Mouse (Mus musculus) left cerebral cortex, adult 2 months (tissue): ENCODE data around the gene Emilin1. TPM values are rescaled to one million over a fixed set of nuclear protein-coding genes. Genes with fewer than 3 reads are reported as not detected.

Experiments
- DNase-seq, 2 experiments: peaks; one replicate each; pipeline ENCODE4 v3.0.0; 2021 to 2022; ENCODE audit warnings: low spot score in 2 of 2, mixed read lengths in 1 of 2; ENCODE audit errors: extremely low spot score in 1 of 2
- H3K27ac ChIP-seq: fragments of 200-600 bp; 2 replicates; pipeline ENCODE4 v1.8.1; 2022
- H3K4me3 ChIP-seq: fragments of 200-600 bp; 2 replicates; pipeline ENCODE4 v1.8.1; 2022
- CTCF ChIP-seq: fragments of 200-600 bp; IDR thresholded peaks from 2 replicates; pipeline ENCODE4 v1.8.1; 2022; ENCODE audit warnings: antibody characterized with exemption, mild to moderate bottlenecking, moderate library complexity
- intact Hi-C: fragments of 180-260 bp; cut with DNase I; formaldehyde crosslinking; loops from one replicate; pipeline ENCODE4 v1.15.1; 2025
- total RNA-seq, 2 experiments: library from RNA; stranded (reverse); gene quantifications; 2 replicates each; pipeline ENCODE4 v1.2.3; 2021

The Emilin1 gene
- total RNA-seq, 2 experiments from 2014 or later, result 3.0 to 3.3 TPM

- H3K4me3 ChIP-seq, result no peak overlapping the region; the same call in 1 of the 2 replicates
- DNase-seq, result no peak
- TF ChIP-seq CTCF, result no peak
- intact Hi-C loops, result loop anchor here (10.0 kb wide), 1 partner anchor 171 kb away; the partner anchor contains the start of gene Dpysl5
- H3K27ac ChIP-seq, result no peak overlapping the region
These were observed 27.0 kb upstream of the Emilin1 start for GRCm38 (mm10) chr5:30886209-30886608.

DNA sequence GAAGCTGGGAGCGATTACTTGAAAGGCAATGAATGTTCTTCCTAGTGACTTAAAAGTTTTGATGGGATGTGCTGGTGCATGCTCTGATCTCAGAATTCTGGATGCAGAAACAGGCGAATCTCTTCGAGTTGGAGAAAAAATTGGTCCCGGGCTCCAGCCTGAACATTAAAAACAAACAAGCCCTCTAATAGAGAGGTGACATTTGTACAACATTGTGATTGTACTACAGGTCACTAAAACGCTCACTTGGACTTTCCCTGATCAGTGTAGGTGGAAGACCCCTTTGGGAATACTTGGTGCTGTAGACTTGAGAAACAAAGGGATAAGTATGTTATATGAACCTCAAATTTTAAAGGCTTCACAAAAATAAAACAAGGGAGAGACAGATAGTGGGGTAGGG lies 26.5 kb upstream of the Emilin1 start:
- intact Hi-C loops, result loop anchor here (1.0 to 10.0 kb wide), 2 partner anchors 16 to 172 kb away; partner anchors contain the start of gene Dpysl5
- TF ChIP-seq CTCF, result no peak
- no peak for DNase-seq
- Histone ChIP-seq H3K27ac (no peak overlapping the region), H3K4me3 (peak overlapping the region; percentile 67)

GRCm38 (mm10) chr5:30887331-30887761 lies 25.9 kb upstream of the Emilin1 start:
- intact Hi-C loops, result loop anchor here (1.0 to 10.0 kb wide), 2 partner anchors 17 to 173 kb away; partner anchors contain the start of gene Dpysl5
- Histone ChIP-seq H3K27ac (peak overlapping the region; percentile 87), H3K4me3 (peak overlapping the region; percentile 67)
- DNase-seq, result peak; percentile 38 to 56
- no peak for TF ChIP-seq CTCF

- peak overlapping the region; percentile 90 for H3K27ac ChIP-seq
- peak overlapping the region; percentile 67 for H3K4me3 ChIP-seq
- intact Hi-C loops, result loop anchor here (1.0 to 10.0 kb wide), 4 partner anchors 18 to 173 kb away; partner anchors contain the start of genes Dpysl5 and Ost4
- no peak for TF ChIP-seq CTCF
- DNase-seq, result peak; percentile 92 to 93
These were observed 25.3 kb upstream of the Emilin1 start for GRCm38 (mm10) chr5:30887858-30888336.

GRCm38 (mm10) chr5:30888337-30889087 lies 24.7 kb upstream of the Emilin1 start, which contains the start of gene Agbl5:
Gene Agbl5 (plus strand): TSS chr5:30888694.
- intact Hi-C loops, result loop anchor here (1.0 to 10.0 kb wide), 3 partner anchors 19 to 174 kb away; partner anchors contain the start of genes Dpysl5 and Ost4
- peak within 1 kb of the TSS; percentile 90 for H3K27ac ChIP-seq
- H3K4me3 ChIP-seq, result peak within 1 kb of the TSS; percentile 67
- peak; percentile 93 to 94 for DNase-seq
- no peak for TF ChIP-seq CTCF

DNA sequence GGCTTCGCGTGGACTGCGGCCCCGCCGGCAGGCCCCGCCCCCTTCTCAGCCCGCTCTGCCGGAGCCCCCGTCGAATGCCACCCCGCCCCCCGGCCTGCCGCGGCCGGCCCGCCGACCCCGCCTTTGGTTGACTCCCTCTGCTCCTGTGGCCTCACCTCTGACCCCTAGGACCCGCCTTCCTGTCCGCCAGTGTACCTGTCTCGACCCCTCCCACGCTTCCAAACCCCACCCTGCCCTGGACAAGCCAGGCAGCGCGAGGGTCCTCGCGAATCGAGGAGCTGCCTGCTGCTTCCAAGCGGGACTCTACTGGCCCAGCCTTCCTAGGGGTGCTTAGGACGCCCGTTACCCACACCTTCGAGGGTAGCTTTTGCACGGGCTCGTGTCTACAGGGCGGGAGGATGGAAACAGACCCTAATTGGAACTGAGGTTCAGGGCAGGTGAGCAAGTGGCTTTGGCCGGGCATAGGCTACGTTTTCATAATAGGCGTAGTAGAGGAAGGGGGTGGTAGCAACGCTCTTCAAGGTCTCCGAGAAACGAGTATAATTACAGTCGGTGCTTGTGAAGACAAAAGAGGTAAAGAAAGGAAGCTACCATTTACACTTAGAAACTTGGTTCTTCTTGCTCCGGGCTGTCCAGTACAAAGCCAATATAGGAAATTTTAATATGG lies 24.0 kb upstream of the Emilin1 start:
- intact Hi-C loops, result loop anchor here (10.0 kb wide), 1 partner anchor 174 kb away; the partner anchor contains the start of gene Dpysl5
- no peak for TF ChIP-seq CTCF
- peak overlapping the region; percentile 90 for H3K27ac ChIP-seq
- DNase-seq, result no peak
- H3K4me3 ChIP-seq, result peak overlapping the region; percentile 67

DNA sequence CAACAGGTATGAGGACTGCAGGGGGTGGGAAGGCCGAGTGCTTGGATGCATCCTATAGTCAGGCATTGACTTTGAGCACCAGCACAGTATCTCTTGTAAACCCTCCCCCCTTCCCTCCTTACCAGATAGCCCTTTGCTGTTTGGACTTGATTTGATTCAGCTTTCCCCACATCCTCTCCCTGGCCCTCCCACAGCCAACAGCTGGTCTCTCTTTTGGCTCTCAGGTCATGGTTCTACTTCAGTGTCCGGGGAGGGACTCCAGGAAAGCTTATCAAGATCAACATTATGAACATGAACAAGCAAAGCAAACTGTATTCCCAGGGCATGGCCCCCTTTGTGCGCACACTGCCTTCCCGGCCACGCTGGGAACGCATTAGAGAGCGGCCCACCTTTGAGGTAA lies 22.8 kb upstream of the Emilin1 start:
- TF ChIP-seq CTCF, result no peak
- DNase-seq, result no peak
- intact Hi-C loops, result no loop called here
- H3K27ac ChIP-seq, result no peak overlapping the region
- no peak overlapping the region for H3K4me3 ChIP-seq

DNA sequence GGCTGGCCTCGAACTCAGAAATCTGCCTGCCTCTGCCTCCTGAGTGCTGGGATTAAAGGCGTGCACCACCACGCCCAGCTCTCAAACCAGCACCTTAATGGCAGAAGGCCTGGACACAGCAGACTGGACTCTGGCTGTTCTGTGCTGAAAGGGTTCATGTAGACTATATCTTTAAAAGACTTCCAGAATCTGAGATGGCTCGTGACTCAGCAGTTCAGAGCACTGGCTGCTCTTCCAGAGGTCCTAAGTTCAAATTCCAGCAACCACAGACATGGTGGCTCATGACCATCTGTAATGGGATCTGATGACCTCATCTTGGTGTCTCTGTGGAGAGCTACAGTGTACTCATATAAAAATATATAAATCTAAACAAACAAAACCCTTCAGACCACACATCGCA lies 11.3 kb upstream of the Emilin1 start:
- Histone ChIP-seq H3K27ac (no peak overlapping the region), H3K4me3 (no peak overlapping the region)
- intact Hi-C loops, result no loop called here
- no peak for DNase-seq
- TF ChIP-seq CTCF, result no peak

- H3K4me3 ChIP-seq, result peak within 1 kb of the TSS; percentile 69
- intact Hi-C loops, result loop anchor here (1.0 kb wide), 1 partner anchor 19 kb away; the partner anchor contains the start of gene Agbl5
- DNase-seq, result peak; percentile 96
- H3K27ac ChIP-seq, result peak within 1 kb of the TSS; percentile 94
- no peak; the same call in 1 of the 2 replicates for TF ChIP-seq CTCF
These were observed 5.7 kb upstream of the Emilin1 start, which contains the start of gene Ost4 for GRCm38 (mm10) chr5:30907413-30908059. Gene Ost4 (minus strand): TSS chr5:30907788.

- H3K27ac ChIP-seq, result peak overlapping the region; percentile 94; the same call in 1 of the 2 replicates
- peak overlapping the region; percentile 69 for H3K4me3 ChIP-seq
- no peak for DNase-seq
- intact Hi-C loops, result no loop called here
- TF ChIP-seq CTCF, result no peak
These were observed 4.5 kb upstream of the Emilin1 start for GRCm38 (mm10) chr5:30908426-30909299.

- Histone ChIP-seq H3K27ac (peak overlapping the region; percentile 24; the same call in 1 of the 2 replicates), H3K4me3 (no peak overlapping the region)
- intact Hi-C loops, result no loop called here
- TF ChIP-seq CTCF, result no peak
- DNase-seq, result no peak
These were observed 3.9 kb upstream of the Emilin1 start for GRCm38 (mm10) chr5:30909300-30909659.
